Mouse (Mus musculus): Measurements from ENCODE around the gene Osbpl2. TPM values are rescaled to one million over a fixed set of nuclear protein-coding genes. Genes with fewer than 3 reads are reported as not detected.
A peak's percentile ranks its signal among the peaks of the same experiment; 100 is the strongest.

Osbpl2 gene
- total RNA-seq, 2 experiments from 2014 or later = 16.3 to 18.6 TPM

DNA sequence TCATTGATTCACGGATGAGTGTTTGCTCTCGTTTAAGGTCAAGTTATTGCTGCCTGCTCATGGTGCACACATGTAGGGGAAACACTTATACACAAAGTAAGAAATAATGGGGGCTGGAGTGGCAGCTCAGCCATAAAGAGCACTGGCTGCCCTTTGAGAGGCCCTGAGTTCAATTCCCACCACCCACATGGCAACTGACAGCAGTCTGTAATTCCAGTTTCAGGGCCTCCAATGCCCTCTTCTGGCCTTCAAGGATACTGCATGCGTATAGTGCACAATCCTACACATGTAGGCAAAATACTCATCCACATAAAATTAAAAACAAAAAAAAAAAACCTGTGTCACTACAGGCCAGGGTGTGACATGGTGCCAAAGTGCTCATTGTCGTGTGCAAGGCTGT, 31.6 kb upstream of the Osbpl2 start:
- Histone ChIP-seq H3K4me3 (no peak overlapping the region), H3K27ac (no peak overlapping the region)
- TF ChIP-seq CTCF (IDR thresholded peaks at IDR 0.05) = peak; percentile 34; the same call in 1 of the 2 replicates
- intact Hi-C loops (cut with DNase I) = no loop called here
- DNase-seq = no peak

DNA sequence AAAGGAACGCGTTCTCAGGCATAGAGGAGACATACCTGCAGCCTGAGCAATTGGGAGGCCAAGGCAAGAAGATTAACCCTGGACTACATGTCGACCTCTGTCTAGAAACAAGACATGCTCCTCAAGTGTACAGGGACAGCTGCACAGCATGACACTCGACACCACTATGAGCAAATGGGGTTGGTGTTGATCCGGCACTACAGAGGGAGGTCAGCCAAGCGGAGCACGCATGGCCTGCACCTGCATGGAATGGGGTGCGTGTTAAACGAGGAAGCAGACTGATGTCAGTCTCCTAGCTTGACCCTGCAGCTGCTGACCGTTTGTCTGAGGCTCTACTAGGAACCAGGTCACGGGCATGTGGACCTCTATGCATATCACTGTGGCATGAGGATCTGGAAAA, 28.8 kb upstream of the Osbpl2 start:
- no peak for TF ChIP-seq CTCF (IDR thresholded peaks at IDR 0.05)
- H3K27ac ChIP-seq = no peak overlapping the region
- H3K4me3 ChIP-seq = no peak overlapping the region
- peak; percentile 50 for DNase-seq
- intact Hi-C loops (cut with DNase I) = no loop called here

DNA sequence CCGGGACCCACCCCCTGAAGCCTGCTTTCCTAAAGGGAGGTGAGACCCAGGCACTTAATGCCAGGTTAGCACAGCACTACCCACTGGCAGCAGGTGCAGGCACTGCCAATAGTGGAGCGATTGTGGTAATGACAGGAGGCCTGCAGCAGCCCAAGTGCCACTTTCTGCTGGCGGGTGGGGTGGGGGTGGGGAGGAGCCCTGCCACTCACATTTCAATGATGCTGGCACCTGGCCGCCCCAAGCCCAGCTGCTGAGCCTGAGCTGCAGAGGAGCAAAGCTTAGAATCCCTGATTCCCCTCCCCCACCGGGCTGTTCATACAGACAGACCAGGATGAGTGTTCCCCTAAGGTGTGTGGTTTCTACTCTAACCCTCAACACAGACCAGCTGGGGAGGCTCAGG, 23.4 kb upstream of the Osbpl2 start:
- TF ChIP-seq CTCF (IDR thresholded peaks at IDR 0.05) = no peak
- intact Hi-C loops (cut with DNase I) = no loop called here
- DNase-seq = no peak
- Histone ChIP-seq H3K27ac (no peak overlapping the region), H3K4me3 (no peak overlapping the region)

DNA sequence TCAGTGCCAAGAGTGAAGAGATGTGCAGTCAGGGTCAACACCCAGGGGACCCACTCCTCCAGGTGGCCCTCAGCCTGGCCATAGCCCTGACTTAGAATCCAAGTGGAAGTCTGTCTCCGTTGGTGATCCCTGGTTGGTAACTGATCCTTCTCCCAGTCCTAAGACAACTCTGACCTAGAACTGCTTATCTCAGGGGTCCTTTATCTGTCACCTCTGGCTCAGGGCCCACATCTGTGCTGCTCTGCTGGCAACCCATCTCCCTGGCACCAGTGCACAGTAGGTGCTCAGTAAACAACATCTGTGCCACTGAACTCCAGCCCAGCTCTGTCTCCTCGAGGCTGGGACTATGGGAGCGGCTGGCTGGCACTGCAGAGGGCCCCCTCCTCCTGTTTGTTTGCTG, 21.5 kb upstream of the Osbpl2 start:
- TF ChIP-seq CTCF (IDR thresholded peaks at IDR 0.05) = no peak
- intact Hi-C loops (cut with DNase I) = no loop called here

DNA sequence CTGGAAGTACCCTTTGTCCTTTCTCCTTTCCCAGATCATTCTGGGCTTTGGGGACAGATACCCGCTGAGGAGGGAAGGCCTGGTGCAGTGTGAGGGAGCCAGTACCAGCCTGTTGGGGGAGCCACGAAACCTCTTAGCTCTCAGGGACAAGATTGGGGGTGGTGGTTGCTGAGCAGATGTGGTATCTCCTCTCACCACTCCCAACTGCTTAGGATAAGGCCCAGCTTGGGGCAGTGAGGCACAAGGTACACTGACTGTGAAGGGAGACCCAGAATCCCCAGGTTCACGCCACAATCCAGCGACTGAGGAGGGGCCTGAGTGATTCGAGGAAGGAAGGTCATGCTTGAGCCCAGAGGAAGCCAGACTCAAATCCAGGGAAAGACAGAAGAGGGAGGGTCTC, 20.9 kb upstream of the Osbpl2 start:
- TF ChIP-seq CTCF (IDR thresholded peaks at IDR 0.05) = peak; percentile 5; the same call in 1 of the 2 replicates
- no peak for DNase-seq
- intact Hi-C loops (cut with DNase I) = no loop called here
- Histone ChIP-seq H3K4me3 (no peak overlapping the region), H3K27ac (no peak overlapping the region)

More for the DNA sequence above, 21.5 kb upstream of the Osbpl2 start:
- no peak for DNase-seq
- H3K4me3 ChIP-seq = no peak overlapping the region
- no peak overlapping the region for H3K27ac ChIP-seq

DNA sequence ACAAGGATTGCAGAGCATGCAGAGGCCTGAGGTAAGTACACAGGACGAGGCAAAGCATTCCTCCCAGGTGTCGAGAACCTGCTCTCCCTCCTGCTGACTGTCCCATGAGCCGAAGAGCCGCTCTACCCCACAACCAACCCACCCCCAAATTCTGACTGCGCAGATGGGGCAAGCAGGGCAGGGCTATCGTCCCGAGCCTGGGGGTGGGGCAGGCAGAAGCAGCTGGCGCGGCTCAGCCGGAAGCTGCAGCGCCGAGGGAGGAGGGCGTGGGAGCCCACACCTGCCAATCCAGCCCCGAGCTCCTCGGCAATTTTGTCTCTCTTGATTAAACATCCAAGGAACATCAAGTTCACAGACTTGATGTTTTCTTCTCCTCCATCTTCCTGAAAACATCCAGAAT, 19.6 kb upstream of the Osbpl2 start:
- intact Hi-C loops (cut with DNase I) = no loop called here
- H3K27ac ChIP-seq = no peak overlapping the region
- no peak for DNase-seq
- no peak overlapping the region for H3K4me3 ChIP-seq
- TF ChIP-seq CTCF (IDR thresholded peaks at IDR 0.05) = no peak

- Histone ChIP-seq H3K27ac (no peak overlapping the region), H3K4me3 (peak overlapping the region; percentile 77)
- no peak for DNase-seq
- intact Hi-C loops (cut with DNase I) = no loop called here
- TF ChIP-seq CTCF (IDR thresholded peaks at IDR 0.05) = no peak
These were observed 15.7 kb upstream of the Osbpl2 start for GRCm38 (mm10) chr2:180103151-180103977.

- DNase-seq = peak; percentile 87
- Histone ChIP-seq H3K4me3 (peak within 1 kb of the TSS; percentile 77), H3K27ac (no peak within 1 kb of the TSS)
- intact Hi-C loops (cut with DNase I) = no loop called here
- no peak for TF ChIP-seq CTCF (IDR thresholded peaks at IDR 0.05)
These were observed 15.0 kb upstream of the Osbpl2 start, which contains the start of gene Hrh3 for GRCm38 (mm10) chr2:180103978-180104658. Gene Hrh3 (minus strand): TSS chr2:180104488.

GRCm38 (mm10) chr2:180104659-180105377, 14.3 kb upstream of the Osbpl2 start:
- intact Hi-C loops (cut with DNase I) = no loop called here
- peak overlapping the region; percentile 77 for H3K4me3 ChIP-seq
- no peak overlapping the region for H3K27ac ChIP-seq
- DNase-seq = no peak
- no peak for TF ChIP-seq CTCF (IDR thresholded peaks at IDR 0.05)

GRCm38 (mm10) chr2:180105441-180106190, 13.5 kb upstream of the Osbpl2 start:
- no peak for TF ChIP-seq CTCF (IDR thresholded peaks at IDR 0.05)
- no peak overlapping the region for H3K4me3 ChIP-seq
- DNase-seq = no peak
- no peak overlapping the region for H3K27ac ChIP-seq
- intact Hi-C loops (cut with DNase I) = no loop called here

DNA sequence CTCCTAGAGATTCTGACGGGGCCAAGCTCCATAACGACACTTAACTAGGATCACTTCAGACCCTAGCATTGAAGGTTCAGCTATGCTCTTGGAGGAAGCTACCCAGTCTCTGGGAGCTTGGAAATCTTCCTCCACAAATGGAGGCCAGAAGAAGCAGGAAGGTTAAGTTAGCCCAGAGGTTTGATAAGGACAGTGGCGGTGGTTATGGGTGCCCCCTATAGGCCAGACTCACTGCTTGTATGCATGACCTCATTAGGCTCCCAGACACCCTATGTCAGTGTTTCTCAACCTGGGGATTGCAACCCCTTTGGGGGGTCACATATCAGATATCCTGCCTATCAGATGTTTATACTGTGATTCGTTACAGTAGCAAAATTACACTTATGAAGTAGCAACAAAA, 12.0 kb upstream of the Osbpl2 start:
- H3K4me3 ChIP-seq = no peak overlapping the region
- no peak for DNase-seq
- intact Hi-C loops (cut with DNase I) = no loop called here
- TF ChIP-seq CTCF (IDR thresholded peaks at IDR 0.05) = peak; percentile 28
- H3K27ac ChIP-seq = no peak overlapping the region

DNA sequence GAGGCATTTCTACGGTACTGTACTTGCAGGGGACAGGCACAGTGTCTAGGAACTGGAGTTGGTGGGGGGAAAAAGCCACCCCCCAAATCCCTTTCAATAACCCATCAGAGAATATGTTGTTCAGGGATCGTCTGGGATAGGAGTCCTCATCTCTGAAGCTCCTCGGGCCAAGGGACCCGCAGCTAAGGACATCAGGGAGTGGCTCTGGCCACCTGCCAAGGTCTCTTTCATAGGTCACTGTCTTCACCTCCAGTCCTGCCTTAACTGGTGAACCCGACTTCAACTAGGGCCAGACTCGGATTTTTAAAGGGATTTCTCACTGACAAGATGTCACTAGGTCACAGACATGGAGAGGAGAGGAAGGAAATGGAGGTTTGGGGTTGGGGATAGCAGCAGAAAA, 10.8 kb upstream of the Osbpl2 start:
- no peak for DNase-seq
- no peak for TF ChIP-seq CTCF (IDR thresholded peaks at IDR 0.05)
- Histone ChIP-seq H3K4me3 (no peak overlapping the region), H3K27ac (no peak overlapping the region)
- intact Hi-C loops (cut with DNase I) = no loop called here
